In the genomic region with DNA sequence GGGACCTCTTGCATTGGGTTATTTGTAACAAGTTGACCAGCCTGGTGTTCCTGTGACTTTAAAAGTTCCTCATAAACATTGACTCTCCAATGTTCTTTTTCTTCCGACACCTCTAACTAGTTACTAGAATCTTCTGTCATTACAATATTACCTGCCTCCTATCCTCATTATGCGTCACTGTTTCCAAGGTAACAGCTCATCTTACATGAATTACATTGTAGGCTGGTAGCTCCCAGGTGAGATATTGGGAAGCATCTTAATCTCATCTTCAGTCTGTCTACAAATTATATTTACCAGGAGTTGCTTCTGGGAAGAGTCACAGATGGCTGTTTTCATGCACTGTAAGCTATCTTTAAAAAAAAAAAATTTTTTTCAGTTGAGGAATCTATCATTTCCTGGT, we compare ENCODE assay signal across 25 mouse cellular contexts. TPM values are rescaled to one million over a fixed set of nuclear protein-coding genes. Genes with fewer than 3 reads are reported as not detected.
"Had no signal": no experiment of that assay in that cellular context is flagged by ENCODE, and none has a peak within 500 bp of the region (broad histone marks: within the 10 kb centered on the region; RNA-seq: fewer than 3 reads in every experiment).

No protein-coding gene starts in this region.

- H3K9me3 ChIP-seq: heart, embryonic 13.5 days; heart, embryonic 15.5 days; hindbrain, embryonic 15.5 days; kidney, embryonic 15.5 days; limb, embryonic 10.5 days; limb, embryonic 12.5 days had no signal

- ATAC-seq: intestine, embryonic 16.5 days had no signal

- H3K4me2 ChIP-seq: heart, embryonic 11.5 days; heart, embryonic 13.5 days; heart, embryonic 15.5 days; hindbrain, embryonic 15.5 days; kidney, embryonic 15.5 days; limb, embryonic 12.5 days; liver, embryonic 11.5 days had no signal

- H3K27me3 ChIP-seq: heart, embryonic 13.5 days; heart, embryonic 15.5 days; hindbrain, embryonic 15.5 days had no signal

- H3K27ac ChIP-seq: heart, adult 2 months; heart, embryonic 13.5 days; heart, embryonic 15.5 days; kidney, embryonic 15.5 days; kidney, postnatal 0 days; limb, embryonic 10.5 days; limb, embryonic 12.5 days had no signal

- H3K9ac ChIP-seq: heart, embryonic 13.5 days; heart, embryonic 15.5 days; hindbrain, embryonic 15.5 days; kidney, embryonic 15.5 days; limb, embryonic 12.5 days had no signal

- H3K4me1 ChIP-seq: heart, embryonic 13.5 days; heart, embryonic 15.5 days; kidney, embryonic 15.5 days; limb, embryonic 10.5 days; limb, embryonic 12.5 days had no signal

- H3K36me3 ChIP-seq: heart, embryonic 13.5 days; heart, embryonic 15.5 days; hindbrain, embryonic 15.5 days; kidney, embryonic 15.5 days; limb, embryonic 10.5 days; limb, embryonic 12.5 days had no signal

- DNase-seq: gastrocnemius, postnatal 14 days; gastrocnemius, postnatal 36 days; heart, adult 11 months; heart, adult 2 months; heart, postnatal 14 days; heart, postnatal 36 days; kidney, adult 11 months; kidney, adult 2 months; kidney, adult 9 months; kidney, postnatal 14 days; kidney, postnatal 36 days; layer of hippocampus, adult 9-11 months; layer of hippocampus, postnatal 36 days; liver had no signal

- H3K4me3 ChIP-seq: heart, adult 2 months; heart, embryonic 13.5 days; heart, embryonic 15.5 days; hindbrain, embryonic 15.5 days; kidney, embryonic 15.5 days; limb, embryonic 10.5 days; limb, embryonic 12.5 days had no signal

RNA-seq across cellular contexts. Expression of gene Tmem35a, which starts 9.9 kb away (rescaled TPM):
- total RNA-seq: gastrocnemius, adult 18-20 months had no signal

RNA-seq across cellular contexts. Expression of gene Cenpi, which starts 22.8 kb away (rescaled TPM):
- total RNA-seq: gastrocnemius, adult 18-20 months had no signal
